Mouse (Mus musculus): ENCODE measurements around the gene Satb1.

- TF ChIP-seq CTCF (IDR thresholded peaks at IDR 0.05; ENCODE audit: borderline replicate concordance, insufficient read depth, low read length) (no peak), POLR2A (IDR thresholded peaks at IDR 0.05; ENCODE audit: low read depth, low read length) (no peak)
These were observed 680 bp upstream of the Satb1 start for GRCm38 (mm10) chr17:51833578-51834361.

All from embryonic fibroblast, embryonic 13.5 days (primary cell).